Mouse (Mus musculus): Measurements from ENCODE around the gene Egfr. TPM values are rescaled to one million over a fixed set of nuclear protein-coding genes. Genes with fewer than 3 reads are reported as not detected.

The Egfr gene
- total and polyA plus RNA-seq, 3 experiments = 0.26 TPM; not detected in 2

DNA sequence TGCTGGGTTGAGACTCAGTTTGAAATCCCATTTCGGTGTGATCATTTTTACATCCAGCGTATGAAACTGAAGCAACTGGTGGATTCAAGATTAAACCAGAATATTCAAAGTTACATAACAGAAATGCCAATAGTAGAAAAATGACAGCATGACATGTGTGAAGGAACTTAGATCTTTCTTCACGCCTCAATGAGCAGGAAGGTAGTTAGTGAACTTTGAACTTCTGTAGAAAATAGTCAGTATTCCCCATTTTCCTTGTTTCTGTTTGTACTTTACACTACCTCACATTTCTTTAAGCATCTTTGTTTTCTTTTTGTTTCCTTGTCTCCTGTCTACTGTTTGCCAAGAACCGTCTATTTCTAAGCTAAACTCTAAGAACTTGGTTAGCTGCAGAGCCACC is 53.9 kb downstream of the Egfr start:
- no peak overlapping the region for H3K4me3 ChIP-seq (replicated peaks in 1 of 3; ENCODE audit: low read depth in 2 of 3, low read length in 2 of 3, poor library complexity in 1 of 3)
- no peaks in the 10 kb centered on the region for H3K9me3 ChIP-seq (replicated peaks; ENCODE audit: low read length)
- H3K27ac ChIP-seq (ENCODE audit: insufficient read depth, low read depth) = no peak overlapping the region
- H3K9ac ChIP-seq (ENCODE audit: insufficient read depth, low read depth) = no peak overlapping the region
- H3K4me2 ChIP-seq (ENCODE audit: insufficient read depth, low read depth, poor library complexity, severe bottlenecking) = no peak overlapping the region
- no peaks in the 10 kb centered on the region for H3K36me3 ChIP-seq (replicated peaks in 1 of 2; ENCODE audit: control insufficient read depth in 1 of 2, insufficient read depth in 1 of 2, low read length in 1 of 2)
- TF ChIP-seq HCFC1 (IDR thresholded peaks at IDR 0.05; ENCODE audit: low read depth, low read length) (no peak), CTCF (conservative IDR thresholded peaks at IDR 0.05 in 1 of 2, IDR thresholded peaks at IDR 0.05 in 1 of 2; ENCODE audit: low read depth in 2 of 2, low read length in 2 of 2) (no peak), TCF12 (IDR thresholded peaks at IDR 0.05; ENCODE audit: low read depth, low read length) (no peak), MAFK (IDR thresholded peaks at IDR 0.05; ENCODE audit: insufficient replicate concordance, low read length) (no peak), TBP (conservative IDR thresholded peaks at IDR 0.05; ENCODE audit: low read depth, low read length) (no peak), USF1 (IDR thresholded peaks at IDR 0.05; ENCODE audit: low read depth, low read length) (no peak), E2F4 (IDR thresholded peaks at IDR 0.05; ENCODE audit: insufficient replicate concordance, low read depth, low read length) (no peak), ZNF384 (IDR thresholded peaks at IDR 0.05; ENCODE audit: low read depth, low read length) (no peak), USF2 (conservative IDR thresholded peaks at IDR 0.05; ENCODE audit: low read depth, low read length) (no peak), ELF1 (IDR thresholded peaks at IDR 0.05; ENCODE audit: low read depth, low read length) (no peak)
- no peak for DNase-seq (ENCODE audit: extremely low read depth)
- in situ Hi-C loops (cut with MboI; ENCODE audit: low pct_ligation_motif_present, low pct_unique_long_range_greater_than_20kb, low sequenced_read_pairs) = no loop called here
- no peaks in the 10 kb centered on the region for H3K27me3 ChIP-seq (replicated peaks)
- dilution Hi-C loops (cut with MboI; ENCODE audit: extremely low pct_ligation_motif_present, extremely low pct_unique_long_range_greater_than_20kb, low sequenced_read_pairs) = no loop called here
- H3K79me2 ChIP-seq (replicated peaks; ENCODE audit: control insufficient read depth, extremely low read depth, insufficient read depth, poor library complexity, severe bottlenecking) = no peaks in the 10 kb centered on the region
- peaks cover 0 to 5% of the 10 kb centered on the region in 2 experiments; a peak in 1 of 4 replicates for H3K4me1 ChIP-seq (ENCODE audit: control insufficient read depth in 1 of 2, insufficient read depth in 2 of 2)

DNA sequence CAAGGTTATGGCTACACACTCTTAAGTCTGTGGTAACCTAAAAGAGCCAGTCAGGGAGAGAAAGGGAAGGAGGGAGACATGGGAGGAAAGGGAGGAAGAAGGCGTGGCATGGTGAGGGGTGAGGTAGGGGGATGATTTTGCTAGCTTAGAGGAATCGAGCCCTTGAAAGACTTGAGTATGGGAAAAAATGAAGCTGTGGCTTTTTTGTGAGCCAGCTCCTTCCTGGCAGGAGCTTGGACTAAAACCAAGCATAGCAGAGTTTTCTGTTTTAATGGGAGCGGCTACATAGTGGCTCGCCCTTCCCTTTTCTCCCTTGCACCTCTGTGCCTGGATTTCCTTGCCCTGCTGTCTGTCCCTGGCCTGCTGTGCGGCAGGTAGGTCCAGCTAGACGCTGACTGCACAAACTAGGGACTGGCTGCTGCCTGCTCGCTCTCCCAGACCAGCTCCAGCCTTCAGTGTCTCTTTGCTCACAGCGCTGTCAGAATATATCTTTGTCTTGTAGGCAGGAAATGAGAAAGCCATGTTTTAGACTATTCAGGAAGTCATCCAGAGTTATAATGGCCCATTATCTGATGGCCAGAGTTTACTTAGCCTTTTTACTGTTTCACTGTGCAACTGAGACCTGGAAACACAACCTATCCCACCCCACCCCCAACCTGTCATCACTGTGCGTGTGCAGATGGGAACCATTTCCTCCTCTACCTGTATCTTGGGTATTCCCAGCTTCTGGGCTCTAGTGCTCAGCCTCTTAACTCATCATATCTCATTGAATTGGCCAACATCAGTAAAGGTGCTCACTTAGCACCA is 57.4 kb downstream of the Egfr start:
- H3K4me1 ChIP-seq (ENCODE audit: control insufficient read depth in 1 of 2, insufficient read depth in 2 of 2) = peaks cover 0 to 5% of the 10 kb centered on the region in 2 experiments; a peak in 1 of 4 replicates
- no peak for DNase-seq (ENCODE audit: extremely low read depth)
- no peak overlapping the region for H3K4me2 ChIP-seq (ENCODE audit: insufficient read depth, low read depth, poor library complexity, severe bottlenecking)
- no peaks in the 10 kb centered on the region for H3K9me3 ChIP-seq (replicated peaks; ENCODE audit: low read length)
- H3K4me3 ChIP-seq (replicated peaks in 1 of 3; ENCODE audit: low read depth in 2 of 3, low read length in 2 of 3, poor library complexity in 1 of 3) = no peak overlapping the region
- TF ChIP-seq HCFC1 (IDR thresholded peaks at IDR 0.05; ENCODE audit: low read depth, low read length) = no peak
- in situ Hi-C loops (cut with MboI; ENCODE audit: low pct_ligation_motif_present, low pct_unique_long_range_greater_than_20kb, low sequenced_read_pairs) (no loop called here), dilution Hi-C loops (cut with MboI; ENCODE audit: extremely low pct_ligation_motif_present, extremely low pct_unique_long_range_greater_than_20kb, low sequenced_read_pairs) (no loop called here)
- H3K27me3 ChIP-seq (replicated peaks) = no peaks in the 10 kb centered on the region
- H3K9ac ChIP-seq (ENCODE audit: insufficient read depth, low read depth) = no peak overlapping the region
- no peaks in the 10 kb centered on the region for H3K36me3 ChIP-seq (replicated peaks in 1 of 2; ENCODE audit: control insufficient read depth in 1 of 2, insufficient read depth in 1 of 2, low read length in 1 of 2)
- no peak overlapping the region for H3K27ac ChIP-seq (ENCODE audit: insufficient read depth, low read depth)
- no peaks in the 10 kb centered on the region for H3K79me2 ChIP-seq (replicated peaks; ENCODE audit: control insufficient read depth, extremely low read depth, insufficient read depth, poor library complexity, severe bottlenecking)

DNA sequence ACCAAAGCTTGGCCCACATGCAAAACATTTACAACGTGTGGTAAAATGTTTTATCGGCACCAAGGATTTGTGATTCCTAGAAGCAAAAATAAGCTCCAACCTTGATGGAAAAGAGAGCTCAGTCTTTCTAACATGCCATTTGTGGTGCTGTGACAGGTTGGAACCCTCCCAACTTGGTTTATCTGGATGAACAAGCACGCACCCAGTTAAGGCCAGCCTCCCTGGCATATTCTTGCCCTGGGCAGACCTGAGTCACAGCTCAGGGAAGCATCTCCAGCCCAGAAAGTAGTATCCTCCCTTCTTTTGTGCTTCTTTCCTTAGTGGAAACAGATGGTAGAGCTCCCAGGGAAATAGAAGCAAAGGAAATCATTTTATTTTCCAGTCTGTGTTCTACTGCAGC is 58.1 kb downstream of the Egfr start:
- no peak for DNase-seq (ENCODE audit: extremely low read depth)
- H3K27ac ChIP-seq (ENCODE audit: insufficient read depth, low read depth) = no peak overlapping the region
- H3K4me3 ChIP-seq (replicated peaks in 1 of 3; ENCODE audit: low read depth in 2 of 3, low read length in 2 of 3, poor library complexity in 1 of 3) = no peak overlapping the region
- dilution Hi-C loops (cut with MboI; ENCODE audit: extremely low pct_ligation_motif_present, extremely low pct_unique_long_range_greater_than_20kb, low sequenced_read_pairs) (no loop called here), in situ Hi-C loops (cut with MboI; ENCODE audit: low pct_ligation_motif_present, low pct_unique_long_range_greater_than_20kb, low sequenced_read_pairs) (no loop called here)
- no peaks in the 10 kb centered on the region for H3K79me2 ChIP-seq (replicated peaks; ENCODE audit: control insufficient read depth, extremely low read depth, insufficient read depth, poor library complexity, severe bottlenecking)
- no peak overlapping the region for H3K9ac ChIP-seq (ENCODE audit: insufficient read depth, low read depth)
- TF ChIP-seq JUN (IDR thresholded peaks at IDR 0.05; ENCODE audit: insufficient read depth, low read depth, low read length) (no peak), GABPA (IDR thresholded peaks at IDR 0.05; ENCODE audit: insufficient replicate concordance, low read depth, low read length) (no peak), CTCF (conservative IDR thresholded peaks at IDR 0.05 in 1 of 2, IDR thresholded peaks at IDR 0.05 in 1 of 2; ENCODE audit: low read depth in 2 of 2, low read length in 2 of 2) (no peak), CHD1 (IDR thresholded peaks at IDR 0.05; ENCODE audit: low read depth, low read length) (no peak), UBTF (IDR thresholded peaks at IDR 0.05; ENCODE audit: low read depth, low read length) (no peak), POLR2AphosphoS2 (IDR thresholded peaks at IDR 0.05; ENCODE audit: low read depth, low read length) (no peak), JUND (conservative IDR thresholded peaks at IDR 0.05; ENCODE audit: low read depth, low read length) (no peak), IRF4 (IDR thresholded peaks at IDR 0.05; ENCODE audit: low read depth, low read length) (no peak), ZKSCAN1 (IDR thresholded peaks at IDR 0.05; ENCODE audit: borderline replicate concordance, low read depth, low read length) (no peak), RAD21 (IDR thresholded peaks at IDR 0.05; ENCODE audit: low read depth, low read length) (no peak), ZNF384 (IDR thresholded peaks at IDR 0.05; ENCODE audit: low read depth, low read length) (no peak), NRF1 (IDR thresholded peaks at IDR 0.05; ENCODE audit: low read depth, low read length) (no peak), ZMIZ1 (IDR thresholded peaks at IDR 0.05; ENCODE audit: low read depth, low read length) (no peak), BHLHE40 (IDR thresholded peaks at IDR 0.05; ENCODE audit: low read depth, low read length) (no peak), KAT2A (IDR thresholded peaks at IDR 0.05; ENCODE audit: insufficient replicate concordance, low read length) (no peak)
- H3K9me3 ChIP-seq (replicated peaks; ENCODE audit: low read length) = no peaks in the 10 kb centered on the region
- H3K36me3 ChIP-seq (replicated peaks in 1 of 2; ENCODE audit: control insufficient read depth in 1 of 2, insufficient read depth in 1 of 2, low read length in 1 of 2) = no peaks in the 10 kb centered on the region
- H3K27me3 ChIP-seq (replicated peaks) = no peaks in the 10 kb centered on the region
- no peak overlapping the region for H3K4me2 ChIP-seq (ENCODE audit: insufficient read depth, low read depth, poor library complexity, severe bottlenecking)
- peaks cover 0 to 5% of the 10 kb centered on the region in 2 experiments; a peak in 1 of 4 replicates for H3K4me1 ChIP-seq (ENCODE audit: control insufficient read depth in 1 of 2, insufficient read depth in 2 of 2)

Measured in CH12.LX (cell line).